Mouse (Mus musculus) myocyte (in vitro differentiated cells): ENCODE measurements around the gene Skp2. TPM values are rescaled to one million over a fixed set of nuclear protein-coding genes. Genes with fewer than 3 reads are reported as not detected.

Experiments
- H3K27me3 ChIP-seq: one replicate; pipeline ENCODE4 v1.6.1; 2011; ENCODE audit not compliant: control insufficient read depth, insufficient read depth, insufficient read length
- H3K36me3 ChIP-seq: one replicate; pipeline ENCODE4 v1.6.1; 2011; ENCODE audit not compliant: control insufficient read depth, insufficient read depth
- H3K4me2 ChIP-seq: one replicate; pipeline ENCODE4 v1.6.1; 2011; ENCODE audit warnings: low read depth, control low read depth
- H3K4me3 ChIP-seq: one replicate; pipeline ENCODE4 v1.5.1; 2011; ENCODE audit warnings: mild to moderate bottlenecking, control low read depth, moderate library complexity
- H3K79me2 ChIP-seq: one replicate; pipeline ENCODE4 v1.6.1; 2011; ENCODE audit not compliant: control insufficient read depth, insufficient read depth
- H3ac ChIP-seq: one replicate; pipeline ENCODE4 v1.6.1; 2011; ENCODE audit not compliant: control insufficient read depth, insufficient read length
- CEBPB ChIP-seq: IDR thresholded peaks from 2 replicates; pipeline ENCODE4 v1.6.1; 2011; ENCODE audit warnings: mild to moderate bottlenecking, moderate library complexity; ENCODE audit not compliant: poor library complexity, insufficient read depth, severe bottlenecking
- E2F4 ChIP-seq: IDR thresholded peaks from one replicate; pipeline ENCODE4 v1.6.1; 2011; ENCODE audit warnings: mild to moderate bottlenecking, control low read depth, moderate library complexity; ENCODE audit not compliant: insufficient read depth
- MAX ChIP-seq: IDR thresholded peaks from one replicate; pipeline ENCODE4 v1.6.1; 2011; ENCODE audit warnings: low read depth, mild to moderate bottlenecking, control low read depth
- MYOD1 ChIP-seq, 3 experiments: IDR thresholded peaks; one replicate each; pipeline ENCODE4 v1.6.1; 2011; ENCODE audit warnings: control low read depth in 2 of 3, low read depth in 2 of 3, mild to moderate bottlenecking in 2 of 3, moderate library complexity in 1 of 3; ENCODE audit not compliant: insufficient read length in 2 of 3, control insufficient read depth in 1 of 3
- MYOG ChIP-seq, 3 experiments: IDR thresholded peaks; one replicate each; pipeline ENCODE4 v1.6.1; 2011; ENCODE audit warnings: control low read depth in 2 of 3, low read depth in 2 of 3, mild to moderate bottlenecking in 2 of 3; ENCODE audit not compliant: insufficient read length in 2 of 3, control insufficient read depth in 1 of 3, insufficient read depth in 1 of 3
- POLR2A ChIP-seq: IDR thresholded peaks from one replicate; pipeline ENCODE4 v1.6.1; 2011; ENCODE audit warnings: low read depth, mild to moderate bottlenecking, control low read depth, moderate library complexity; ENCODE audit not compliant: insufficient read length
- POLR2AphosphoS2 ChIP-seq: IDR thresholded peaks from one replicate; pipeline ENCODE4 v1.6.1; 2011; ENCODE audit warnings: low read depth, control low read depth; ENCODE audit not compliant: insufficient read length
- REST ChIP-seq: IDR thresholded peaks from one replicate; pipeline ENCODE4 v1.6.1; 2011; ENCODE audit warnings: mild to moderate bottlenecking, control low read depth, moderate library complexity; ENCODE audit not compliant: insufficient read depth, insufficient read length
- SRF ChIP-seq: IDR thresholded peaks from one replicate; pipeline ENCODE4 v1.6.1; 2011; ENCODE audit warnings: low read depth; ENCODE audit not compliant: control insufficient read depth, insufficient read length
- TCF12 ChIP-seq: IDR thresholded peaks from one replicate; pipeline ENCODE4 v1.6.1; 2011; ENCODE audit warnings: mild to moderate bottlenecking, control low read depth; ENCODE audit not compliant: poor library complexity, insufficient read depth, severe bottlenecking
- TCF3 ChIP-seq: IDR thresholded peaks from one replicate; pipeline ENCODE4 v1.6.1; 2011; ENCODE audit warnings: low read depth, control low read depth; ENCODE audit not compliant: insufficient read length
- USF1 ChIP-seq: IDR thresholded peaks from one replicate; pipeline ENCODE4 v1.6.1; 2011; ENCODE audit warnings: low read depth, mild to moderate bottlenecking, control low read depth, moderate library complexity
- polyA plus RNA-seq: library from polyadenylated mRNA; unstranded; fragments of >200 nt; fragmentation: generic; extraction: Trizol; gene quantifications from one replicate; pipeline ENCODE4 v1.2.1, GENCODE M21; 2012; ENCODE audit warnings: missing spikeins

The Skp2 gene
- polyA plus RNA-seq, 1 experiment: 5.0 TPM

GRCm38 (mm10) chr15:9078481-9079300 lies 76.5 kb downstream of the Skp2 start:
- TF ChIP-seq POLR2A: no peak
- no peak for TF ChIP-seq USF1
- no peak for TF ChIP-seq TCF12
- no peak for TF ChIP-seq POLR2AphosphoS2
- TF ChIP-seq MAX: no peak
- TF ChIP-seq MYOG (IDR thresholded peaks at IDR 0.05; ENCODE audit: control insufficient read depth in 1 of 3, insufficient read depth in 1 of 3, insufficient read length in 2 of 3, low read depth in 2 of 3): no peak
- no peak for TF ChIP-seq MYOD1 (IDR thresholded peaks at IDR 0.05; ENCODE audit: control insufficient read depth in 1 of 3, insufficient read length in 2 of 3, low read depth in 2 of 3)
- TF ChIP-seq SRF: no peak
- no peak for TF ChIP-seq REST
- no peak for TF ChIP-seq E2F4
- Histone ChIP-seq H3ac (no peak overlapping the region), H3K4me2 (no peak overlapping the region), H3K36me3 (no peaks in the 10 kb centered on the region), H3K27me3 (no peaks in the 10 kb centered on the region), H3K79me2 (peaks cover 6% of the 10 kb centered on the region), H3K4me3 (no peak overlapping the region)

- no peak overlapping the region for H3K4me3 ChIP-seq
- H3ac ChIP-seq: no peak overlapping the region
- H3K36me3 ChIP-seq: no peaks in the 10 kb centered on the region
- no peak for TF ChIP-seq E2F4
- no peak for TF ChIP-seq MYOG (IDR thresholded peaks at IDR 0.05; ENCODE audit: control insufficient read depth in 1 of 3, insufficient read depth in 1 of 3, insufficient read length in 2 of 3, low read depth in 2 of 3)
- no peak for TF ChIP-seq REST
- no peak for TF ChIP-seq SRF
- no peak for TF ChIP-seq CEBPB
- TF ChIP-seq POLR2A: no peak
- TF ChIP-seq TCF3: no peak
- TF ChIP-seq MAX: no peak
- no peak for TF ChIP-seq USF1
- TF ChIP-seq TCF12: no peak
- no peak for TF ChIP-seq POLR2AphosphoS2
- TF ChIP-seq MYOD1 (IDR thresholded peaks at IDR 0.05; ENCODE audit: control insufficient read depth in 1 of 3, insufficient read length in 2 of 3, low read depth in 2 of 3): no peak
- H3K79me2 ChIP-seq: peaks cover 6% of the 10 kb centered on the region
- H3K27me3 ChIP-seq: no peaks in the 10 kb centered on the region
- H3K4me2 ChIP-seq: no peak overlapping the region
Measured at GRCm38 (mm10) chr15:9075608-9076200, 79.5 kb downstream of the Skp2 start.

DNA sequence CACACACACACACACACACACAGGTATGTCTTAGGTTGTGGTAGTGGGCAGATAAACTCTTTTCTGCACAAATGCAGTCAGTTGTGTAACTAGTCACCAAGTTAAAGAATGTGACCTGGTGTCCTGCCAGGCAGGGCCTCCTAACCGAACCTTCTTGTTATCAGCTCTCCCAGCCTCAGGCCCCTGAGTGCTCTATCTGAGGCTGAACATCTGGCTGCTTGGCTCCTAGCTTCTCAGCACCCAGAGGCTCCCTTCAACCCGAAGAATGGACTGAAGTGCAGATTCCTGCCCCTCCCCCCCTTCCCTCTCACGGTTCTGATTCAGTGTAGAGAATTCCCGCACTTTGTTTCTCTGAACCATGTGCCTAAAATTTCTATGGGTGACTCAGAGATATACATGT lies 80.6 kb downstream of the Skp2 start:
- H3K4me3 ChIP-seq: no peak overlapping the region
- no peak overlapping the region for H3K4me2 ChIP-seq
- H3K79me2 ChIP-seq: peaks cover 6% of the 10 kb centered on the region
- no peaks in the 10 kb centered on the region for H3K36me3 ChIP-seq
- no peak overlapping the region for H3ac ChIP-seq
- TF ChIP-seq CEBPB: no peak
- TF ChIP-seq REST: no peak
- no peak for TF ChIP-seq E2F4
- no peak for TF ChIP-seq MAX
- TF ChIP-seq TCF3: no peak
- TF ChIP-seq USF1: no peak
- TF ChIP-seq POLR2AphosphoS2: no peak
- no peak for TF ChIP-seq TCF12
- no peak for TF ChIP-seq POLR2A
- no peak for TF ChIP-seq MYOG (IDR thresholded peaks at IDR 0.05; ENCODE audit: control insufficient read depth in 1 of 3, insufficient read depth in 1 of 3, insufficient read length in 2 of 3, low read depth in 2 of 3)
- no peak for TF ChIP-seq MYOD1 (IDR thresholded peaks at IDR 0.05; ENCODE audit: control insufficient read depth in 1 of 3, insufficient read length in 2 of 3, low read depth in 2 of 3)
- no peak for TF ChIP-seq SRF
- H3K27me3 ChIP-seq: no peaks in the 10 kb centered on the region

GRCm38 (mm10) chr15:9074139-9074538 lies 81.1 kb downstream of the Skp2 start:
- Histone ChIP-seq H3K4me2 (no peak overlapping the region), H3K27me3 (no peaks in the 10 kb centered on the region), H3K36me3 (no peaks in the 10 kb centered on the region), H3K4me3 (no peak overlapping the region), H3K79me2 (peaks cover 6% of the 10 kb centered on the region), H3ac (no peak overlapping the region)
- no peak for TF ChIP-seq MAX
